Mouse (Mus musculus): ENCODE results near the gene Lrrc46. TPM values are rescaled to one million over a fixed set of nuclear protein-coding genes. Genes with fewer than 3 reads are reported as not detected.

Lrrc46 gene
- polyA plus RNA-seq (2012; fragmentation: generic; extraction: Trizol) = 1.0 TPM
- long read RNA-seq, experiment 1 = 0 reads
- long read RNA-seq, experiment 2, partial matches to known transcripts = 0 of 3 reads
- long read RNA-seq, experiment 2, other reads (novel, unspliced or antisense) = 0 of 3 reads

DNA sequence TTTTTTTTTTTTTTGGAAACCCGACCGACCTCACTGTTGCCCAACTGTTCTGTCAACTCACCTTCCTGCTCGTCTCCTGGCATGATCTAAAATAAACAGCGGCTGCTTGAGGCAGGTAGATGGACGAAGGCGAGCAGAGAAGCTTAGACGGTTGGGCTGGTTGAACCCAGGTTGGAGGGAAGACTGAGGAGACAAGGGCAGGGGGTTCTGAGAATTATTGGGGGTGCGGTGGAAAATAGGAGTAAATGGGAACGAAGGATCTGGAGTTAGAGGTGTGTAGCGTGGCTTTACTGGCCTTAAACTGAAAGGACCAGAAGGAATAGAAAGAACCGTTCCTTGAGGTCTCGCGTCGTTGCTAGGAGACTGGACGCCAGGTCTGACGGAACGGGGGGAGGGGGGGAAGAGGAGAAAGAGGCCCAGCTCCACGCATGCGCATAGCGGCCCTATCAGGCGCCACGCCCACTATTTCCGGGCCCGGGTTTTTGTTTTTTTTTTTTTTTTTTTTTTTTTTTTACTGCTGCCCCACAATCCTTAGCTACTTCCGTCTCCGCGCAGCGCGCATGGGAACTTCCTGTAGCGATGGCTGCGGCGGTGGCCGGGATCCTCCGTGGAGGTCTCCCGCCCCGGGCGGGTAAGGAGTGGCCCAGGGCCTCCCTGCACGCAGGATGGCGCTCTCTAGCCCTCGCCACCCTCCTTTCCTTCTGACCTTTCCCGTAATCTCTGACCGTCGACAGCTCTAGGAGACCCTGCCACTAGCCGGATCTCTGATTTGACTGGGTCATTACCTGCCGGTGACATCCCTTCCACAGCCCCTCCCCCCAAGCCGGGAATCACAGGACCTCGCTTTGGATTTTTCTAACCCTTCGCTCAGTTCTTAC lies at the start of gene Lrrc46, which contains the start of gene Mrpl10:
Gene Lrrc46 (minus strand): TSS at position 386 of the 878 bp plus-strand sequence.
Gene Mrpl10 (plus strand): TSS at position 539 of the 878 bp plus-strand sequence.
- TF ChIP-seq MAX (IDR thresholded peaks at IDR 0.05) (peak; percentile 43), FOSL1 (IDR thresholded peaks at IDR 0.05; ENCODE audit: insufficient read depth, low read length, poor library complexity, severe bottlenecking) (no peak)
- no peaks in the 10 kb centered on the region for H3K27me3 ChIP-seq (ENCODE audit: control insufficient read depth, insufficient read depth, insufficient read length)
- H3K4me3 ChIP-seq (ENCODE audit: insufficient read depth, poor library complexity, severe bottlenecking) = peak within 1 kb of the TSS; percentile 90
- peaks cover 15% of the 10 kb centered on the region for H3K36me3 ChIP-seq (ENCODE audit: control insufficient read depth, insufficient read depth)
- peaks cover 38% of the 10 kb centered on the region for H3K79me2 ChIP-seq (ENCODE audit: control insufficient read depth, insufficient read depth)
- peak within 1 kb of the TSS; percentile 90 for H3ac ChIP-seq (ENCODE audit: control insufficient read depth, insufficient read length, low read depth)
- peaks cover 31% of the 10 kb centered on the region for H3K79me3 ChIP-seq (ENCODE audit: low read depth)

DNA sequence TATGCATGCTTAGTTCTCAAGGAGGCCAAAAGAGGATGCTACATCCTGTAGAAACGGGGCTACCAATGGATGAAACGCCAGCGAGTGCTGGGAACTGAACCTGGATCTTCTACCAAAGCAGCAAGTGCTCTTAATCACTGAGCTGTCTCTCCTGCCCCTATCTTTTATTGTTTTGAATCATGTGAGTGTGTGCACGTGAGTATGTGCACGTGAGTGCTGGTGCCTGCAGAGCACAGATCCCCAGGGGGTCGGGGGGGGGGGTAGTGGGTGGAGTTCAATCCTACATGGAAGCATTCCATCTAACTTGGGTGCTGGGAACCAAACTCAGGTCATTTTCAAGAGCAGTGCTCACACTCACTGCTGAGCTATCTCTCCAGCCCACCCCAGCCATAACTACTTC lies 45.2 kb upstream of the Lrrc46 start:
- Histone ChIP-seq H3K27me3 (ENCODE audit: control insufficient read depth, insufficient read depth, insufficient read length) (peaks cover 5% of the 10 kb centered on the region), H3K36me3 (ENCODE audit: control insufficient read depth, insufficient read depth) (no peaks in the 10 kb centered on the region), H3K4me3 (ENCODE audit: insufficient read depth, poor library complexity, severe bottlenecking) (no peak overlapping the region), H3ac (ENCODE audit: control insufficient read depth, insufficient read length, low read depth) (no peak overlapping the region), H3K79me3 (ENCODE audit: low read depth) (no peaks in the 10 kb centered on the region), H3K79me2 (ENCODE audit: control insufficient read depth, insufficient read depth) (no peaks in the 10 kb centered on the region)
- no peak for TF ChIP-seq USF1 (IDR thresholded peaks at IDR 0.05; ENCODE audit: low read depth)
- no peak for TF ChIP-seq CEBPB (IDR thresholded peaks at IDR 0.05; ENCODE audit: low read depth)
- no peak for TF ChIP-seq MYOG (IDR thresholded peaks at IDR 0.05; ENCODE audit: control insufficient read depth, extremely low read depth, insufficient read length)
- TF ChIP-seq MAX (IDR thresholded peaks at IDR 0.05) = no peak

DNA sequence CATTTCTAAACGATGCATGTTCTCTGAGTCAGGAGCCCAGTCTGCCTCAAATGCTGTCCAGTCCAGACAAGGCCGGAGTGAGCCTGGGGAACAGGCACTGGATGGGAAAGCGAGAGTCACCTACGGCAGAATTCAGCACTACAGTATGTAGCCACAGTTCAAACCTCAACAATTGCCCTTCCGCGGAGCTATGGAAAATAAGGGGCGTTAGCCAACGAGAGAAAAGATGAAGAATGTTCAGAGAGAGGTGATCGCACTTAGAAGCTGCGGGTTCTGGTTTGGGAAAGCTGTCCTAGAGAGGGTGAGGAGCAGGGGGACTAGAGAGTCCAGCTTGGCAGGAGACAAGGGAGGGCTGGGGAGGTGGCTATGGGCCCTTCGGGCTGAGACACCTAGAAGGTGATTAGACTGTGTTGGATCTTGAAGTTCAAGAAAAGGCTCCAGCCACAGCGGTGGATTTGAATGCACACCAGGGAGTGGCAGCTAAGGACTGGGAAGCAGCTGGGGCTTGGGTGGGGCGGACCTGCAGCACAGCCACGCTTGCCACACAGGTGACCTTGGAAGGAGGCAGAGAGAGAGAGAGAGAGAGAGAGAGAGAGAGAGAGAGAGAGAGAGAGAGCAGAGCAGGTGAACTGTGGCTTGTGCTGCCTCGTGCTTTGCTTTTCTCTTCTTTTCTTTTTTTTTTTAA lies 43.8 kb upstream of the Lrrc46 start:
- Histone ChIP-seq H3ac (ENCODE audit: control insufficient read depth, insufficient read length, low read depth) (no peak overlapping the region), H3K36me3 (ENCODE audit: control insufficient read depth, insufficient read depth) (no peaks in the 10 kb centered on the region), H3K4me3 (ENCODE audit: insufficient read depth, poor library complexity, severe bottlenecking) (no peak overlapping the region), H3K27me3 (ENCODE audit: control insufficient read depth, insufficient read depth, insufficient read length) (no peaks in the 10 kb centered on the region), H3K79me2 (ENCODE audit: control insufficient read depth, insufficient read depth) (no peaks in the 10 kb centered on the region), H3K79me3 (ENCODE audit: low read depth) (no peaks in the 10 kb centered on the region)
- TF ChIP-seq USF1 (IDR thresholded peaks at IDR 0.05; ENCODE audit: low read depth) (no peak), CEBPB (IDR thresholded peaks at IDR 0.05; ENCODE audit: low read depth) (no peak), CTCF (IDR thresholded peaks at IDR 0.05; ENCODE audit: control insufficient read depth, insufficient read depth, insufficient read length) (no peak), FOSL1 (IDR thresholded peaks at IDR 0.05; ENCODE audit: insufficient read depth, low read length, poor library complexity, severe bottlenecking) (no peak), MAX (IDR thresholded peaks at IDR 0.05) (no peak), MYOG (IDR thresholded peaks at IDR 0.05; ENCODE audit: control insufficient read depth, extremely low read depth, insufficient read length) (no peak), MYOD1 (IDR thresholded peaks at IDR 0.05; ENCODE audit: control insufficient read depth, insufficient read length, low read depth) (no peak)

DNA sequence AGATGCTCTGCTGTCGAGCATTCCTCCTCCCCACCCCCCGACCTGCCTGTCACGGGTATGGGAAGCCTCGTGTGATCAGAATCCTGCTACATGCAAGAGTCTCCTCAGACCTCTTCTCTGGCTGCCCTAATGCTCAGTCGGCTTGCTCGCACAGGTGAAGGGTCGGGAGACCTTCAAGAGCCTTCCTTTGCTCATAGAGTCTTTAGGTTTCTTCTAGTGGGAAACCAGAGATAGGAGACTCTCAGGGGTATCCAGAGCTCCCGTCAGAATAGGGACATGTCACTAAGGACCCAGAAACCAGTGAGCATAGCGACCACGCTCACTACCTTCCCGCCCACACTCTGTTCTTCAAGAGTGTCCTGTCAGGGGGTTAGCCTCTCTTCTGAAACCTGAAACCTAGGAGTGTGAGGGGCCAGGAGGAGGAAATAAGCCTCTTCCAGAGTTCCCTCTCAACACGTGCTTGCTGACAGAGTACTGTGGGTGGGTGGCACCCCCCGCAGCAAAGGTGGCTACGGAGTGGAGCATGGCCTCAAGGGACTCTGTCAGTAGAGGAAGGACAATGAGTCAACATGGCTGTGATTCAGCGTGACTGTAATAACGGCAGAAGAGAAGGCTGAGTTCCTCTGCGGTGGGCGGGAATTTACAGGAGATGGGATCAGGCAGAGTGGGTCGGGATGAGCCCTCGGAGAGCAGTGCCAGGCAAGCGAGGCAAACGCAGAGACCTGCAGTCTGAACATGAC lies 42.4 kb upstream of the Lrrc46 start:
- no peak overlapping the region for H3K4me3 ChIP-seq (ENCODE audit: insufficient read depth, poor library complexity, severe bottlenecking)
- peak overlapping the region; percentile 9 for H3ac ChIP-seq (ENCODE audit: control insufficient read depth, insufficient read length, low read depth)
- no peaks in the 10 kb centered on the region for H3K79me3 ChIP-seq (ENCODE audit: low read depth)
- TF ChIP-seq FOSL1 (IDR thresholded peaks at IDR 0.05; ENCODE audit: insufficient read depth, low read length, poor library complexity, severe bottlenecking) = peak; percentile 79
- TF ChIP-seq MAX (IDR thresholded peaks at IDR 0.05) = peak; percentile 98
- no peak for TF ChIP-seq CEBPB (IDR thresholded peaks at IDR 0.05; ENCODE audit: low read depth)
- TF ChIP-seq MYOG (IDR thresholded peaks at IDR 0.05; ENCODE audit: control insufficient read depth, extremely low read depth, insufficient read length) = no peak
- no peak for TF ChIP-seq MYOD1 (IDR thresholded peaks at IDR 0.05; ENCODE audit: control insufficient read depth, insufficient read length, low read depth)
- peak; percentile 41 for TF ChIP-seq USF1 (IDR thresholded peaks at IDR 0.05; ENCODE audit: low read depth)
- no peak for TF ChIP-seq CTCF (IDR thresholded peaks at IDR 0.05; ENCODE audit: control insufficient read depth, insufficient read depth, insufficient read length)
- H3K27me3 ChIP-seq (ENCODE audit: control insufficient read depth, insufficient read depth, insufficient read length) = no peaks in the 10 kb centered on the region
- no peaks in the 10 kb centered on the region for H3K79me2 ChIP-seq (ENCODE audit: control insufficient read depth, insufficient read depth)
- H3K36me3 ChIP-seq (ENCODE audit: control insufficient read depth, insufficient read depth) = no peaks in the 10 kb centered on the region

DNA sequence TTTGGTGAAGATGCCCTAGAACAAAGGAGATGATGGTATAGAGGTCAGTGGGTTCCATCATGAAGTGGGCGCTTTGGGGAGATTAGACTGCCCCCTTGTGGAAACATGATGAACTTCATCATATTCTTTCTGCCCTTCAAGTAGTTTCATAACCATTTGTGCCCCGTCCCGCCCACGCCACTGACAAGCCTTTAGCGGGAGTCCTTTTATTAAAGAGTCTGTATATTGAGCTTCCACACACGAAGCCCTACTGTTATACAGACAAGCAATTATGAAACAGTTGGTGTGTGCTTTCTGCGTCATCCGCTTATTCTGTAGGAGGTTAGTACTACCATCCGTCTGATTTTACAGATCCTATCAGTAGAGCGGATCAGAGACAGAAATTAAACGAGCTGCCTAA lies 41.8 kb upstream of the Lrrc46 start:
- no peaks in the 10 kb centered on the region for H3K36me3 ChIP-seq (ENCODE audit: control insufficient read depth, insufficient read depth)
- TF ChIP-seq MYOD1 (IDR thresholded peaks at IDR 0.05; ENCODE audit: control insufficient read depth, insufficient read length, low read depth) = no peak
- no peak for TF ChIP-seq CEBPB (IDR thresholded peaks at IDR 0.05; ENCODE audit: low read depth)
- no peak for TF ChIP-seq FOSL1 (IDR thresholded peaks at IDR 0.05; ENCODE audit: insufficient read depth, low read length, poor library complexity, severe bottlenecking)
- no peak for TF ChIP-seq MAX (IDR thresholded peaks at IDR 0.05)
- no peak for TF ChIP-seq MYOG (IDR thresholded peaks at IDR 0.05; ENCODE audit: control insufficient read depth, extremely low read depth, insufficient read length)
- no peak for TF ChIP-seq USF1 (IDR thresholded peaks at IDR 0.05; ENCODE audit: low read depth)
- TF ChIP-seq CTCF (IDR thresholded peaks at IDR 0.05; ENCODE audit: control insufficient read depth, insufficient read depth, insufficient read length) = no peak
- H3K79me2 ChIP-seq (ENCODE audit: control insufficient read depth, insufficient read depth) = no peaks in the 10 kb centered on the region
- no peak overlapping the region for H3K4me3 ChIP-seq (ENCODE audit: insufficient read depth, poor library complexity, severe bottlenecking)
- no peaks in the 10 kb centered on the region for H3K79me3 ChIP-seq (ENCODE audit: low read depth)
- H3K27me3 ChIP-seq (ENCODE audit: control insufficient read depth, insufficient read depth, insufficient read length) = no peaks in the 10 kb centered on the region
- no peak overlapping the region for H3ac ChIP-seq (ENCODE audit: control insufficient read depth, insufficient read length, low read depth)

Measured in C2C12 (cell line).